Mouse (Mus musculus) thymus, postnatal 14 days (tissue): ENCODE measurements around the gene Pi4ka.
"Not testable (repeated sequence)": the region's sequence is repeated elsewhere in the genome, so short reads cannot be mapped to it uniquely, and the experiment has no call there.

Experiments used
- DNase-seq: peaks from one replicate; pipeline ENCODE4 v3.0.0; 2021

Pi4ka gene

DNA sequence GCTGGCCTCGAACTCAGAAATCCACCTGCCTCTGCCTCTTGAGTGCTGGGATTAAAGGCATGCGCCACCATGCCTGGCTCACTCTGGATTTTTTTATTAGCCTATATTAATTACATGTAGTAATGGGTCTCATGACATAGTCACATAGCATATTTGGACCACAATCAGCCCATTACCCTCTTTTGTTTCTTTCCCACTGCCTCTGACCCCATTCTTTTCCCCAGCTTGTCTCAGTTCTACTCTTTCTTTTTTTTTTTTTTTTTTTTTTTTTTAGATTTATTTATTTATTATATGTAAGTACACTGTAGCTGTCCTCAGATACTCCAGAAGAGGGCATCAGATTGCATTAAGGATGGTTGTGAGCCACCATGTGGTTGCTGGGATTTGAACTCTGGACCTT is 174.6 kb downstream of the Pi4ka start:
- not testable (repeated sequence) for DNase-seq
